Mouse (Mus musculus): ENCODE measurements around the gene Pthlh. TPM values are rescaled to one million over a fixed set of nuclear protein-coding genes. Genes with fewer than 3 reads are reported as not detected.
"Not testable (repeated sequence)": the region's sequence is repeated elsewhere in the genome, so short reads cannot be mapped to it uniquely, and the experiment has no call there.

The Pthlh gene
- total RNA-seq (2014; fragmentation: Nextera tagmentation) (not detected in 2 replicates), total RNA-seq (2017) (not detected in 2 replicates), polyA plus RNA-seq (2012) (not detected in 2 replicates)

GRCm38 (mm10) chr6:147263587-147264565, at the start of gene Pthlh:
Gene Pthlh, minus strand, starts transcription at chr6:147264183.
- ATAC-seq (ENCODE audit: extremely low read depth, insufficient number of reproducible peaks, low FRiP score, poor library complexity, severe bottlenecking) (no peak), DNase-seq (ENCODE audit: low spot score) (no peak)
- H3K36me3 ChIP-seq (replicated peaks) = no peaks in the 10 kb centered on the region
- TF ChIP-seq POLR2AphosphoS5 (IDR thresholded peaks at IDR 0.05; ENCODE audit: insufficient replicate concordance, low read depth, low read length) = no peak
- TF ChIP-seq GATA1 (IDR thresholded peaks at IDR 0.05; ENCODE audit: borderline replicate concordance, low read length) = no peak
- no peak for TF ChIP-seq TAL1 (conservative IDR thresholded peaks at IDR 0.05; ENCODE audit: low read depth, low read length)
- no peak for TF ChIP-seq GATA2 (IDR thresholded peaks at IDR 0.05; ENCODE audit: borderline replicate concordance, low read depth, low read length)
- no peak for TF ChIP-seq CTCF (IDR thresholded peaks at IDR 0.05; ENCODE audit: low read depth, low read length)
- H3K27me3 ChIP-seq (ENCODE audit: insufficient read depth, low read length) = peaks cover 4% of the 10 kb centered on the region; the same call in 1 of the 2 replicates
- H3K4me1 ChIP-seq (ENCODE audit: insufficient read depth, low read depth, low read length) = no peaks in the 10 kb centered on the region
- H3K4me3 ChIP-seq (ENCODE audit: low read depth, low read length) = no peak within 1 kb of the TSS
- no peaks in the 10 kb centered on the region for H3K9me3 ChIP-seq (replicated peaks)

- Histone ChIP-seq H3K27me3 (ENCODE audit: insufficient read depth, low read length) (no peaks in the 10 kb centered on the region), H3K4me3 (ENCODE audit: low read depth, low read length) (no peak overlapping the region), H3K9me3 (replicated peaks) (no peaks in the 10 kb centered on the region), H3K36me3 (replicated peaks) (no peaks in the 10 kb centered on the region), H3K4me1 (ENCODE audit: insufficient read depth, low read depth, low read length) (no peaks in the 10 kb centered on the region)
- ATAC-seq (ENCODE audit: extremely low read depth, insufficient number of reproducible peaks, low FRiP score, poor library complexity, severe bottlenecking) (no peak), DNase-seq (ENCODE audit: low spot score) (no peak)
- no peak for TF ChIP-seq POLR2AphosphoS5 (IDR thresholded peaks at IDR 0.05; ENCODE audit: insufficient replicate concordance, low read depth, low read length)
- TF ChIP-seq TAL1 (conservative IDR thresholded peaks at IDR 0.05; ENCODE audit: low read depth, low read length) = no peak
- TF ChIP-seq CTCF (IDR thresholded peaks at IDR 0.05; ENCODE audit: low read depth, low read length) = no peak
- TF ChIP-seq GATA1 (IDR thresholded peaks at IDR 0.05; ENCODE audit: borderline replicate concordance, low read length) = no peak
- no peak for TF ChIP-seq GATA2 (IDR thresholded peaks at IDR 0.05; ENCODE audit: borderline replicate concordance, low read depth, low read length)
These were observed 49.3 kb upstream of the Pthlh start for GRCm38 (mm10) chr6:147313331-147313730.

GRCm38 (mm10) chr6:147310435-147310978, 46.5 kb upstream of the Pthlh start:
- Histone ChIP-seq H3K4me1 (ENCODE audit: insufficient read depth, low read depth, low read length) (no peaks in the 10 kb centered on the region), H3K27me3 (ENCODE audit: insufficient read depth, low read length) (no peaks in the 10 kb centered on the region), H3K9me3 (replicated peaks) (no peaks in the 10 kb centered on the region), H3K36me3 (replicated peaks) (no peaks in the 10 kb centered on the region), H3K4me3 (ENCODE audit: low read depth, low read length) (no peak overlapping the region)
- ATAC-seq (ENCODE audit: extremely low read depth, insufficient number of reproducible peaks, low FRiP score, poor library complexity, severe bottlenecking) (no peak), DNase-seq (ENCODE audit: low spot score) (no peak)
- TF ChIP-seq GATA2 (IDR thresholded peaks at IDR 0.05; ENCODE audit: borderline replicate concordance, low read depth, low read length) = no peak
- TF ChIP-seq POLR2AphosphoS5 (IDR thresholded peaks at IDR 0.05; ENCODE audit: insufficient replicate concordance, low read depth, low read length) = no peak
- no peak for TF ChIP-seq GATA1 (IDR thresholded peaks at IDR 0.05; ENCODE audit: borderline replicate concordance, low read length)
- no peak for TF ChIP-seq CTCF (IDR thresholded peaks at IDR 0.05; ENCODE audit: low read depth, low read length)
- TF ChIP-seq TAL1 (conservative IDR thresholded peaks at IDR 0.05; ENCODE audit: low read depth, low read length) = no peak

GRCm38 (mm10) chr6:147310035-147310434, 46.1 kb upstream of the Pthlh start:
- Histone ChIP-seq H3K36me3 (replicated peaks) (no peaks in the 10 kb centered on the region), H3K9me3 (replicated peaks) (no peaks in the 10 kb centered on the region), H3K4me3 (ENCODE audit: low read depth, low read length) (no peak overlapping the region), H3K4me1 (ENCODE audit: insufficient read depth, low read depth, low read length) (no peaks in the 10 kb centered on the region), H3K27me3 (ENCODE audit: insufficient read depth, low read length) (no peaks in the 10 kb centered on the region)
- DNase-seq (ENCODE audit: low spot score) (no peak), ATAC-seq (ENCODE audit: extremely low read depth, insufficient number of reproducible peaks, low FRiP score, poor library complexity, severe bottlenecking) (no peak)
- TF ChIP-seq POLR2AphosphoS5 (IDR thresholded peaks at IDR 0.05; ENCODE audit: insufficient replicate concordance, low read depth, low read length) (no peak), GATA2 (IDR thresholded peaks at IDR 0.05; ENCODE audit: borderline replicate concordance, low read depth, low read length) (no peak), CTCF (IDR thresholded peaks at IDR 0.05; ENCODE audit: low read depth, low read length) (no peak), GATA1 (IDR thresholded peaks at IDR 0.05; ENCODE audit: borderline replicate concordance, low read length) (no peak), TAL1 (conservative IDR thresholded peaks at IDR 0.05; ENCODE audit: low read depth, low read length) (no peak)

- not testable (repeated sequence) for H3K4me1 ChIP-seq (ENCODE audit: insufficient read depth, low read depth, low read length)
These were observed 40.3 kb upstream of the Pthlh start for GRCm38 (mm10) chr6:147304236-147304635.

GRCm38 (mm10) chr6:147299607-147300006, 35.6 kb upstream of the Pthlh start:
- ATAC-seq (ENCODE audit: extremely low read depth, insufficient number of reproducible peaks, low FRiP score, poor library complexity, severe bottlenecking) = no peak
- Histone ChIP-seq H3K4me3 (ENCODE audit: low read depth, low read length) (no peak overlapping the region), H3K4me1 (ENCODE audit: insufficient read depth, low read depth, low read length) (no peaks in the 10 kb centered on the region), H3K27me3 (ENCODE audit: insufficient read depth, low read length) (no peaks in the 10 kb centered on the region), H3K9me3 (replicated peaks) (no peaks in the 10 kb centered on the region), H3K36me3 (replicated peaks) (no peaks in the 10 kb centered on the region)
- no peak for DNase-seq (ENCODE audit: low spot score)
- no peak for TF ChIP-seq POLR2AphosphoS5 (IDR thresholded peaks at IDR 0.05; ENCODE audit: insufficient replicate concordance, low read depth, low read length)
- no peak for TF ChIP-seq TAL1 (conservative IDR thresholded peaks at IDR 0.05; ENCODE audit: low read depth, low read length)
- TF ChIP-seq CTCF (IDR thresholded peaks at IDR 0.05; ENCODE audit: low read depth, low read length) = no peak
- TF ChIP-seq GATA2 (IDR thresholded peaks at IDR 0.05; ENCODE audit: borderline replicate concordance, low read depth, low read length) = no peak
- no peak for TF ChIP-seq GATA1 (IDR thresholded peaks at IDR 0.05; ENCODE audit: borderline replicate concordance, low read length)

More at GRCm38 (mm10) chr6:147304236-147304635, 40.3 kb upstream of the Pthlh start:
- H3K9me3 ChIP-seq (replicated peaks); DNase-seq (ENCODE audit: low spot score); H3K27me3 ChIP-seq (ENCODE audit: insufficient read depth, low read length); H3K4me3 ChIP-seq (ENCODE audit: low read depth, low read length); H3K36me3 ChIP-seq (replicated peaks); ATAC-seq (ENCODE audit: extremely low read depth, insufficient number of reproducible peaks, low FRiP score, poor library complexity, severe bottlenecking): not testable (repeated sequence)

Measured in G1E (cell line).